Mouse (Mus musculus) MN1 (cell line): Measurements from ENCODE around the gene Nol6.
"Not testable (repeated sequence)": the region's sequence is repeated elsewhere in the genome, so short reads cannot be mapped to it uniquely, and the experiment has no call there.

Experiments used
- DNase-seq: peaks from one replicate; pipeline ENCODE4 v3.0.0-alpha.2; 2016; ENCODE audit warnings: low spot score

The Nol6 gene

DNA sequence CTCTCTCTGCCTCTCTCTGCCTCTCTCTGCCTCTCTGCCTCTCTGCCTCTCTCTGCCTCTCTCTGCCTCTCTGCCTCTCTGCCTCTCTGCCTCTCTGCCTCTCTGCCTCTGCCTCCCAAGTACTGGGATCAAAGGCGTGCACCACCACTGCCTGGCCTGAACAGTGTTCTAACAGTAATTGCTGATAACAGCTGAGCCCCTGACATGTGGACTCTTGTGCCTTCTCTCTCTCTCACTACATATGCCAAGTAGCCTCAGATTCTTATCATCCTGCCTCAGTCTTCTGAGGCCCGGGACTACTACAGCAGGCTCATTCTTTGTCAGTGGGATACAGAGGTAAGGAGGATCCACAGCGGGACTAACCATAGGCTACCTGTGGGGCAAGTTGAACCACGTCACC is 41.5 kb downstream of the Nol6 start:
- not testable (repeated sequence) for DNase-seq

DNA sequence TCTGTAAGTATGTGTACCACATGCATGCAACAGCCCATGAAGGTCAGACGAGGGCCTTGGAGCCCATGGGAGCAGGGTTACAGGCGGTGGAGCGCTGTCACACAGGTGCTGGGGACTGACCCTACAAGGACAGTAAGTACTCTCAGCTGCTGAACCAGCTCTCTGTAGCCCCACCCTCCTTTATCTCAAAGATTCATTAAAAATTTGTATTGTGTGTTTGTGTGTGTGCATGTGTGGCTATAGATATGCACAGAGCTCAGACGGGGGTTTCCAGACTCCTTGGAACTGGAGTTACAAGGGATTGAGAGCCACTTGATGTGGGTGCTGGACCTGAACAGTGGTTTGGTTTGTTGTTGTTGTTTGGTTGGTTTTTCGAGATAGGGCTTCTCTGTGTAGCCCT is 42.5 kb downstream of the Nol6 start:
- no peak for DNase-seq

GRCm38 (mm10) chr4:41078726-41079125 is 45.5 kb downstream of the Nol6 start:
- DNase-seq, result peak; percentile 75

- no peak for DNase-seq
These were observed 49.8 kb downstream of the Nol6 start for GRCm38 (mm10) chr4:41074461-41074860.

GRCm38 (mm10) chr4:41073008-41073817 is 51.0 kb downstream of the Nol6 start:
- no peak for DNase-seq

GRCm38 (mm10) chr4:41071500-41072429 is 52.5 kb downstream of the Nol6 start:
- peak; percentile 77 for DNase-seq

DNA sequence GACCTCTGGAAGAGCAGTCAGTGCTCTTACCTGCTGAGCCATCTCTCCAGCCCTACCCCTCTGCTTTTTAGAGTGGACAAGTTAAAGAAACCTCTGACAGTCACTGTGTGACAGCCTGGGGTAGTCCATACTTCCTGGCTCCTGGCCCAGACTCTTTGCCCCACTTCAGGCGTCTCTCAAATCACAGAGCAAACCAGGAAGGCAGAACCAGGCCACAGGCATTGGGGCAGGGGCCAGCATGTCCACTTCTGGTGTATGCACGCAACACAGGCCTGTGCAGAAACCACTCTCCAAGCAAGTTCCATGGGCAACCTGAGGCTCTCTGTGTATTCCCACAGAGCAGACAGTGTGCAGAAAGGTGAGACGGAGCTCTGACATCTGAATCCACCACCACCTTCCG is 59.1 kb downstream of the Nol6 start:
- DNase-seq, result no peak
